Mouse (Mus musculus) frontal cortex, postnatal 36 days (tissue): ENCODE results near the gene Inafm1.
A peak's percentile ranks its signal among the peaks of the same experiment; 100 is the strongest.
"Not testable (repeated sequence)": the region's sequence is repeated elsewhere in the genome, so short reads cannot be mapped to it uniquely, and the experiment has no call there.

Experiments
- DNase-seq, 2 experiments: peaks; one replicate each; pipeline ENCODE4 v3.0.0; 2022; ENCODE audit warnings: low spot score in 2 of 2

The Inafm1 gene

GRCm38 (mm10) chr7:16273081-16273765 is at the start of gene Inafm1:
Inafm1 (minus strand) TSS chr7:16273617.
- peak; percentile 76 to 81 for DNase-seq

DNA sequence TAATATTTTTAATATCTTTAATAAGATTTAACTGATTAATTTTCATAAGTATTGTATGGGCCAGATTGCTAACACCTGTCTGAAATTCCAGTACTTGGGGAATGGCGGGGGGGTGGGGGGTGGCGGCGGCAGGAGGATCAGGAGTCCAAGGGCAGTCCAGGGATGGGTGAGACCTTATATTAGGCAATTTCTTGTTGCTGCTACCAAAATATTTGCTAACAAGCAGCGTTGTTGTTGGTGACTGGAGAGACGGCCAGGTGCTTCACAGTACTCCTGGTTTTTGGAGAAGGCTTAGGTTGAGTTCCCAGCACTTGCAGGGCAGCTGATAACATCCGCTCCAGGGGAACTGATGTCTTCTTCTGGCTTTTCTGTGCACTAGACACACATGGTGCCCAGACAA is 47.1 kb upstream of the Inafm1 start:
- no peak for DNase-seq

DNA sequence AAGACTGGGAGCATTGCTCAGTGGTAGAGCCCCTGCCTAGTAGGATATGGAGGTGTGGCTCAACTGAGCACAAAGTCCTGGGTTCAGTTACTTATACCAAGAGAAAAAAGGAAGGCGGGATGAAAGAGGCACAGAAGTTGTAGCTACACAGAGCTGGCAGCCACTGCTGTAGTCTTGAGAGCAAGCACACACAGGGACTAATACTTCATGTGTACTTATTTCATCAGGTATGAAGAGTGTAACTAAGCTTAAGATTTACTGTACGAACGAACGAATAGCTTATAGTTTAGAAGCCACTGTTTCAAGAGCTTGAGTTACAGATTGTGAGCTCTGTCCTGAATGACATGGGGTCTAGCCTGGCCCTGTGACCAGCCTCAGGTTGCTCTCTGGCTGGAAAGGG is 45.8 kb upstream of the Inafm1 start:
- DNase-seq = no peak

DNA sequence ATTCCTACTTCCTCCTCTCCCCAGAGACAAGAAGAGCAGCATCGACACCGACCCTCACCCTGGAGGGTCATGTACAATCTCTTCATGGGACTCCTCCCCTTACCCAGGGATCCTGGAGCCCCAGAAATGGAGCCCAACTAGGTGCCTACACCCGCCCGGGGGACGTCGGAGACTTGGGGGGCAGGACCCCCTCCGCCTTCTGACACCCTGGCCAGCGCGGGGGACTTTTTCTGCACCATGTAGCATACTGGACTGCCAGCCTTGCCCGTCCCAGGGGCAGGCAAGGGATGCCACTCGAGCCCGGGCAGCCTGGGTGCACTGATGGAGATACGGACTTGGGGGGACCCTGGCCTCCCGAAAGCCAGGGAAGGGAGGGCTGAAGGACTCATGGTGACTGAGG is 43.7 kb upstream of the Inafm1 start:
- DNase-seq = no peak

DNA sequence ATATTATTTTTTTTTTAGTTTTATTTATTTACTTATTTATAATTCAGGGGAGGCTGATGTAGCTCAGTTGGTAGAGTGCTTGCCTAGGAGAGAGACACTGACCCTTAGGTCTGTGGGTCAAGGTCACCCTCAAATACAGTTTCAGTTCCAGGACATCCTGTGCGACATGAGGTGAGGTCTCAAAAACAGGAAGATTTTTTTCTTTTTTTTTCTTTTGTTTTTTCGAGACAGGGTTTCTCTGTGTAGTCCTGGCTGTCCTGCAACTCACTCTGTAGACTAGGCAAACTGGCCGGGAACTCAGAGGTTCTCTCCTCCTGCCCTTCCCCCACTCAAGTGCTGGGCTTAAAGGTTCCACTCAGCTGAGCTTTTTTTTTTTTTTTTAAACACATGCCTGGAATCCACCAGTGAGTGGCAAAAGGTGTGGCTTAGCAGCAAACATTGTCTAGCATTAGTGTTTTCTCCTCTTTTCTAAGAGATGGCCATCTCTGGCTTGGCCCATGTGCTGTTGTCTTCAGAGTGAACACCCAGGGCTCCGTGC is 41.9 kb upstream of the Inafm1 start:
- no peak for DNase-seq

DNA sequence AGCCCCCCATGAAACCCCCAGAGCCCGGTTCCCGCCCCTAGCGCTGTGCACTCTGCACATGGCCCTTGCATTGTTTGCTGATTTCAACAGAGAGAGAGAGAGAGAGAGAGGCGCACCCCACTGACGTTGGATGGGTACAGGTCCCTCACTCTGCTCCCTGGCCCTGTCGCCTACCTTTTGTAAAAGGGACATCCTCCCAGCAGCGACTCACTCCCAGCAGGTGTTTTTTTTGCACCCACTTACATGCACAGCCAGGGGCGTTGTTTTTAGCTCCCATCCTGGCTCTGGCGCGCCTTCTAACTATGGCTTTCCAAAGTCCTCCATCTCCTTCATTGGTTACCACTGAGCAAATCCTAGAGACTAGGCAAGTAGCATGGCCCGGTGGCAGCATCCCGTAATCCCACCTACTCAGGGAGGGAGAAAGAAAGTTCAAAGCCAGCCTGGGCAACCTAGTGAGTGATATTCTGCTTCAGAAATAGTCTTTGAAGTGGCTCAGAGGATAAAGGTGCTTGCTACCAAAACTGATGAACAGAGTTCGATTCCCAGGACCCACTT is 40.9 kb upstream of the Inafm1 start:
- peak; percentile 13 to 15 for DNase-seq

- DNase-seq = peak; percentile 77 to 78
Measured at GRCm38 (mm10) chr7:16313481-16314220, 40.2 kb upstream of the Inafm1 start.

- DNase-seq = no peak
Measured at GRCm38 (mm10) chr7:16312672-16313311, 39.4 kb upstream of the Inafm1 start.

- DNase-seq = no peak
Measured at GRCm38 (mm10) chr7:16312011-16312671, 38.7 kb upstream of the Inafm1 start.

DNA sequence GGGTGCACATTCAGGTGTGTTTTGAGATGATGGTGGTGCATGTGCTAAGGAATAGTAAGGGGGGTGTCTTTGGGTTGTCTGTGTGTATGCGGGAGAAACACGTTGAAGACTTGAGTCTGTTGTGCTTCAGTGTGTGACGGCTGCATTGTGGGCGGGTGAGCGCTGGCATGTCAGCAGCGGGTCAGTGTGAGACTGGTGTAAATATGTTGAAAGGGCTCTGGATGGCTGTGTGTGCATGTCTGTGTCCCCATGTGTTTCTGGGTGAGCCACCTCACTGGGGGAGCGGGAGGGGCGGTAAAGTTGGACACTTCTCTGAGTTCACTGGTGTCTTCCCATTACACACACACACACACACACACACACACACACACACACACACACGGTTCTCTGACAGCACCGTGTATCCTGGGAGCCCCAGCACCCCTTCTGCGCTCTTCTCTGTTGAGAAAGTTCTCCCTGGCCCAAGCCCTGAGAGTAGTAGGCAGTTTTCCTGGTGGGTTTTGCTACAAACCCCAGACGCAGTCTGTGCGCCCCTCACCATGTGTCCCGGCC is 38.1 kb upstream of the Inafm1 start:
- DNase-seq = peak; percentile 26 to 36

GRCm38 (mm10) chr7:16310521-16311452 is 37.4 kb upstream of the Inafm1 start:
- DNase-seq = peak; percentile 30 to 45

GRCm38 (mm10) chr7:16310020-16310520 is 36.7 kb upstream of the Inafm1 start:
- peak; percentile 69 to 76 for DNase-seq

- peak; percentile 80 for DNase-seq
Measured at GRCm38 (mm10) chr7:16309318-16310019, 36.1 kb upstream of the Inafm1 start.

GRCm38 (mm10) chr7:16308555-16309317 is 35.3 kb upstream of the Inafm1 start:
- no peak for DNase-seq

- DNase-seq = not testable (repeated sequence)
Measured at GRCm38 (mm10) chr7:16308093-16308492, 34.7 kb upstream of the Inafm1 start, which contains the start of gene Bbc3. Bbc3 (plus strand) TSS chr7:16308393.

DNA sequence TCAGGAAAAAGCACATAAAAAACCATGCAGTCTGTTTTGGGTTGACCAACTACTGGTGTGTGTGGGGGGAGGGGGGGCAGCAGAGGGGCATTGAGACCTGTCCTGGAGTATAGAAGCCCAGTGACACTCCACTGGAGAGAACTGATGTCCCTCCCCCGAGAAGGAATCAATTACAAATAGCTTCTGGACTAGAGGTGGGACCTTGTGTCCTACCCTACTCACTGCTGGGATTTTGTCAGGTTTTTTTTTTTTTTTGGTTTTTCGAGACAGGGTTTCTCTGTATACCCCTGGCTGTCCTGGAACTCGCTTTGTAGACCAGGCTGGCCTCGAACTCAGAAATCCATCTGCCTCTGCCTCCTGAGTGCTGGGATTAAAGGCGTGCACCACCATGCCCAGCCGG is 33.7 kb upstream of the Inafm1 start:
- DNase-seq = not testable (repeated sequence)

DNA sequence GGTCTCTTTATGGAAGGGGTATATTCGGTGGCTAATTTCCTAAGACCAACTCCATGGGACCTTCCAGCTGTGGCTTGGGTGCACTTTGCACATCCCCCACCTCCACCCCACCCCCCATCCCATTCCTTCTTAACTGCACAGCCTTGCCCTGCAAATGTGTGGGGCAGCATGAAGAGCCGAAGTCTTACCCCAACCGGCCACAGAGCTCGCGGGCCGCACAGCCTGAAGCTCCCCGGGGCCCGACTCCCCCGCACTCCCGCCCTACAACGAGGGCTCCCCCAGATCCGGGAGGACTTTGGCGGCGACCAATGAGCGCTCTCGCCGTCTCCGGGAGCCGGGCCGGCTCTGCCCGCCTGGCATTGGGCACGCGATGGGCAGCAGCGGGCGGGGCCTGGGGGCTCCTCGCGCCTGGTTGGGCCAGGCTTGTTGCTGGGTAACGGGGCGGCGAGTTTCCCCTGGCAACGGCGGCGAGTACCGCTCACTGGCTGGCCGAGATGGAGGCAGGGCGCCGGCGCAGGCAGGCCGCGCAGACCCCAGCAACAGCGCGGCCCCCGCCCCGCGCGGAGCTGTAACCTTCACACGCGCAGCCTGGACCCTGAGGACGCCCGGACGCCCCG is 26.1 kb upstream of the Inafm1 start:
- DNase-seq = peak; percentile 94 to 96

DNA sequence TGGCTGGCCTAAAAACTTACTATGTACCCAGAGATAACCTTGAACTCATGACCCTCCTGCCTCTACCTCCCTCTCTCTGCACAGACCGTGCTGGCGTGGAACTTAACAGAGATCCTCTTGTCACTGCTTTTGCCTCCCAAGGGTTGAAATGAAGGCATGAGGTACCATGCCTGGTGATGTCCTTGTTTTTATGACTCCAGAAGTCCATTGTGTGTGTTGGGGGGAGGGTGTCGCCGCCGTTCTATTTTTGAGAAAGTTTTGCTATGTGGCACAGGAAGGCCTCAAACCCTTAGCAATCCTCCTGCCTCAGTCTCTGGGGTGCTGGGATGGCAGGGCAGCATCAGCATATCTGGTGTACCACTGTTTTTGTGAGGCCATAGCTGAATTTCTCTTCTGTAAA is 25.5 kb upstream of the Inafm1 start:
- DNase-seq = no peak
